Mouse (Mus musculus) hindbrain, embryonic 10.5 days (tissue): ENCODE measurements around the gene Mid2. TPM values are rescaled to one million over a fixed set of nuclear protein-coding genes. Genes with fewer than 3 reads are reported as not detected.

Experiments used
- DNase-seq: peaks from one replicate; pipeline ENCODE4 v3.0.0-alpha.2; 2017; ENCODE audit warnings: low spot score
- H3K27ac ChIP-seq: fragments of 300-500 bp; sonication (generic); 2 replicates; pipeline ENCODE4 v1.5.1; 2016; ENCODE audit warnings: mild to moderate bottlenecking, moderate library complexity
- H3K27me3 ChIP-seq: fragments of 300-500 bp; sonication (generic); 2 replicates; pipeline ENCODE4 v1.6.1; 2016; ENCODE audit warnings: mild to moderate bottlenecking; ENCODE audit not compliant: poor library complexity, insufficient read depth, severe bottlenecking
- H3K36me3 ChIP-seq: fragments of 300-500 bp; sonication (generic); 2 replicates; pipeline ENCODE4 v1.6.1; 2016; ENCODE audit warnings: mild to moderate bottlenecking, moderate library complexity
- H3K4me1 ChIP-seq: fragments of 300-500 bp; sonication (generic); replicated peaks from 2 replicates; pipeline ENCODE4 v1.6.1; 2016; ENCODE audit warnings: mild to moderate bottlenecking
- H3K4me3 ChIP-seq: fragments of 300-500 bp; sonication (generic); 2 replicates; pipeline ENCODE4 v1.5.1; 2016; ENCODE audit warnings: mild to moderate bottlenecking, moderate library complexity
- H3K9me3 ChIP-seq: fragments of 300-500 bp; sonication (generic); 2 replicates; pipeline ENCODE4 v1.6.1; 2016; ENCODE audit warnings: mild to moderate bottlenecking, moderate library complexity
- WGBS: fragments of 180-500 bp; shearing (Covaris S2); methylation state at CpG from one replicate; pipeline ENCODE4 v1.1.7; 2016; 5-methylcytosine and 5-hydroxymethylcytosine counted together
- polyA plus RNA-seq: library from polyadenylated mRNA; unstranded; fragments of >200 nt; fragmentation: Nextera tagmentation; extraction: Ambion mirVana; gene quantifications from 2 replicates; pipeline ENCODE4 v1.2.1, GENCODE M21; 2016

Gene Mid2
- polyA plus RNA-seq, 1 experiment from 2014 or later = 2.1 TPM

- Histone ChIP-seq H3K27ac (no peak overlapping the region), H3K27me3 (peaks cover 45% of the 10 kb centered on the region), H3K9me3 (no peaks in the 10 kb centered on the region), H3K4me1 (no peaks in the 10 kb centered on the region), H3K36me3 (no peaks in the 10 kb centered on the region), H3K4me3 (no peak overlapping the region)
- DNase-seq = no peak
These were observed 74.6 kb downstream of the Mid2 start for GRCm38 (mm10) chrX:140738986-140739385.

GRCm38 (mm10) chrX:140743213-140743612 lies 78.8 kb downstream of the Mid2 start:
- H3K4me1 ChIP-seq = no peaks in the 10 kb centered on the region
- no peak for DNase-seq
- no peaks in the 10 kb centered on the region for H3K36me3 ChIP-seq
- no peak overlapping the region for H3K4me3 ChIP-seq
- no peaks in the 10 kb centered on the region for H3K9me3 ChIP-seq
- peaks cover 49% of the 10 kb centered on the region for H3K27me3 ChIP-seq
- WGBS = 61% methylated on average over 5 of the region's 5 CpGs
- H3K27ac ChIP-seq = no peak overlapping the region

- H3K27me3 ChIP-seq = peaks cover 38% of the 10 kb centered on the region
- no peaks in the 10 kb centered on the region for H3K36me3 ChIP-seq
- no peak overlapping the region for H3K27ac ChIP-seq
- no peak overlapping the region for H3K4me3 ChIP-seq
- WGBS = 73% methylated on average over 1 of the region's 1 CpGs
- no peaks in the 10 kb centered on the region for H3K4me1 ChIP-seq
- 0 out of 2 replicates have a peak, but pooled peaks cover under 1% of the 10 kb centered on the region for H3K9me3 ChIP-seq
- no peak for DNase-seq
These were observed 105.4 kb downstream of the Mid2 start for GRCm38 (mm10) chrX:140769794-140770193.

- no peak overlapping the region for H3K4me3 ChIP-seq
- H3K36me3 ChIP-seq = no peaks in the 10 kb centered on the region
- no peak for DNase-seq
- no peaks in the 10 kb centered on the region for H3K4me1 ChIP-seq
- peaks cover 68% of the 10 kb centered on the region for H3K27me3 ChIP-seq
- no peaks in the 10 kb centered on the region for H3K9me3 ChIP-seq
- 85% methylated on average over 2 of the region's 2 CpGs for WGBS
- H3K27ac ChIP-seq = no peak overlapping the region
These were observed 140.9 kb downstream of the Mid2 start for GRCm38 (mm10) chrX:140805340-140805739.

- Histone ChIP-seq H3K4me3 (no peak within 1 kb of the TSS), H3K36me3 (no peaks in the 10 kb centered on the region), H3K27ac (no peak within 1 kb of the TSS), H3K4me1 (no peaks in the 10 kb centered on the region), H3K27me3 (peaks cover 36% of the 10 kb centered on the region), H3K9me3 (no peaks in the 10 kb centered on the region)
- no peak for DNase-seq
- 94% methylated on average over 22 of the region's 22 CpGs for WGBS
These were observed 149.1 kb downstream of the Mid2 start, which contains the start of gene Tex13b for GRCm38 (mm10) chrX:140813312-140814006. Gene Tex13b, minus strand, starts transcription at chrX:140813433.

Other genes with a start within 250 kb of the Mid2 start
- gene Prps1, start 208.0 kb upstream of the Mid2 start, polyA plus RNA-seq = 82.8 and 83.3 TPM in 2 replicates
- gene Tsc22d3, start 63.9 kb upstream of the Mid2 start, polyA plus RNA-seq = 122 and 124 TPM in 2 replicates
- gene Tex13b, start 148.8 kb downstream of the Mid2 start, polyA plus RNA-seq = not detected in 2 replicates
- gene Vsig1, start 243.0 kb downstream of the Mid2 start, polyA plus RNA-seq = not detected in 2 replicates